Mouse (Mus musculus): ENCODE results near the gene Gprin1. TPM values are rescaled to one million over a fixed set of nuclear protein-coding genes. Genes with fewer than 3 reads are reported as not detected.
A peak's percentile ranks its signal among the peaks of the same experiment; 100 is the strongest.

Gprin1 gene
- polyA plus RNA-seq, 2 experiments from 2014 or later, result not detected

- no peak for ATAC-seq
Measured at GRCm38 (mm10) chr13:54759496-54759895, 9.8 kb upstream of the Gprin1 start.

- ATAC-seq, result no peak
Measured at GRCm38 (mm10) chr13:54758756-54759470, 9.2 kb upstream of the Gprin1 start.

- peak; percentile 60 for ATAC-seq
Measured at GRCm38 (mm10) chr13:54758045-54758755, 8.5 kb upstream of the Gprin1 start.

- ATAC-seq, result no peak
Measured at GRCm38 (mm10) chr13:54757093-54757830, 7.6 kb upstream of the Gprin1 start.

DNA sequence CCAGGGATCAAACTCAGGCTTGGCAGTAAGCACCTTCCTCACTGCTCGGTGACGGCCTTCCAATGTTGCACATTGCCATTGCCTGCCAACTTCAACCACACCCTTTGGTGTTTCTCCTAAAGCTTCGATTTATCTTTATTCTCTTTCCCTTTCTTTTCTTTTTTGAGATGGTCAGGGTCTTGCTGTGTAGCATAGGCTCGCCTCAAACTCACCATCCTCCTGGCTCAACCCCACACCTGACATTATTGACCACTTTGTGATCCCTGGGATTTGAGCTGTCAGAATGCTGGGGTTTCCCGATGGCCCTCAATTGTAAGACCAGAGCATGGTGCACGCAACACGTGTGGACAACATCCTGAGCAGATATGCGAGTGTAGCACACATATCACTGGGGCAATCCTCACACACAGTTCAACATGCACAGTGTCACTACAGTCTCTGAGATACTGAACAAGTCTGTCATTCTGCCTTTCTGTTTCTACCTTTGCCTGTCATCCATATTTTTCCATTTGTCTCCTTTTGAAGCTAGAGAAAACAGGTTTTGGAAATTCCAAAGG lies 6.6 kb upstream of the Gprin1 start:
- no peak for ATAC-seq

- no peak for ATAC-seq
Measured at GRCm38 (mm10) chr13:54755201-54755830, 5.6 kb upstream of the Gprin1 start.

GRCm38 (mm10) chr13:54754169-54755080 lies 4.8 kb upstream of the Gprin1 start:
- no peak for ATAC-seq

GRCm38 (mm10) chr13:54753733-54754132 lies 4.1 kb upstream of the Gprin1 start:
- ATAC-seq, result no peak

DNA sequence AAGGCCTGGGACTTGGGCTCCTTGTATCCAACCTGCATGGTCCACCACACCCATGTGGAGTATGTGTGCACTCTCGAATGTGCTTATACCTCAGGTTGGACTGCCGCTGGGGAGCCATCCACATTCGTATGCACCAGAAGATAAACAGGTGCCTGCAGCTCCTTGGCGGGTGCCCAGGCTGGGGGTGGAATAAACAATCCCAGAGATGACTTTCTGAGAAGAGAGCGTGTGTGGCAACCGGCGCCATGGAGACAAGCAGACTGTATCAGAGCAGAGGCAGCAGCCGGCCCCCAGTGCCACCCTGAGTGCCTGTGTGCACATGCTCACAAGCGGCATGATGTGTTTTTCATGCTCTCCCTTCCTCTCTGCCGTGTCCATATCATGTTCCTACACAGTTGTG lies 3.0 kb upstream of the Gprin1 start:
- ATAC-seq, result no peak

GRCm38 (mm10) chr13:54750699-54751098 lies 1.0 kb upstream of the Gprin1 start:
- no peak for ATAC-seq

GRCm38 (mm10) chr13:54749061-54749863 lies 412 bp downstream of the Gprin1 start:
- no peak for ATAC-seq

GRCm38 (mm10) chr13:54748721-54749060 lies 983 bp downstream of the Gprin1 start:
- ATAC-seq, result no peak

- no peak for ATAC-seq
Measured at GRCm38 (mm10) chr13:54748190-54748589, 1.5 kb downstream of the Gprin1 start.

DNA sequence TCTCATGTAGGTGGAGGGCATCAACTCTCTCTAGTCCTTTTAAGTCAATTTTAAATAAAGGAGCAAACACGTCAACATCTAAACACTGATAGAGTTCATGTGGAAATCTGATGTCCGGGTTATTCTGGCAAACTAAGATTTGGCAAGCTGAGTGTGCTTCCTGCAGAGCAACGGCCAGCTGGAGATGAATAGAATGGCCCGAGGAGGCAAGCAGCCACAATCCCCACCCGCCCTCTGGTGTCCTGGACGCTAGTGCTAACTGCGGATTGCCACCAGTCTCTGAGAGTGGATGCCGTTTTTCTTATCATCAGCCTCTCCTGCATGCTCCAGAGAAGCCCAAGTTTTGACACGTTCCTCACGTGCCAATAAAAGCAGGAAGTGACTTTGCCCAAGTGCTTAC lies 2.8 kb downstream of the Gprin1 start:
- no peak for ATAC-seq

DNA sequence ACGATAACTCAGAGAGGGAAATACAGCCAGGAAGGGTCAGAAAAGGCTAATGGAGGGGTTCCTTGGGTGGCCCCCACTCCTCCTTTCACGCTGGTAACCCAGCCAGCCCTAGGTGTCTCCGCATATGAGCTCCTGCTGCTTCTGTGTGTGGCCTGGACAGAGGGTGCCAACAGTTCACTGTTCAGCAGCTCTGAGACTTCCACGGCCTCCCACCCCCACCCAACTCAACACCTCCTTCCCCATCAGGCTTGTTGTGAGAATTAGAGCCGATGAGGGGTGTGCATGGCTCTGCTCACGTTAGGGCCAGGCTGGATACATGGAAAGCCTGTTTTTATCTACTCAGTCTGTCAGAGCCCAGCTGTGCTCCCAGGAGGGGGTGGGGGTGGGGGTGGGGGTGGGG lies 3.6 kb downstream of the Gprin1 start:
- no peak for ATAC-seq

DNA sequence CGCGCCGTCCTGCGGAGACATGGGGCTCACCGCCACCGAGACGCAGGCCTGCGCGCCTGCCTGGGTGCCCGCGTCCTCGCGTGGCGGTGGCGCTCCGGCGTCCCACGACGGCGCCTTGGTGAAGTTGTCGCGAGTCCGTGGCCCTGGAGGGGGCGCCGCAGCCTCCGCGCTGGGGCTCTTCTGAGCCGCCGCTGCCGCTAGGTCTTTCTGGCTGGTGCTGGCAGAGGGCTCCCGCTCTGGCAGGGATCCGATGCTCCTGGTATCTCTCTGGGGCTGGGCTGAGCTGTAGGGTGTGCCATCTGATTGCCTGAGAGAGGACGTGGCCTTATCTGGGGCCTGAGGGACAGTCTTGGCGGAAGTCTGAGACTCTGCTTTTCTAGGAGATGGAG lies 11.5 kb downstream of the Gprin1 start:
- ATAC-seq, result no peak

DNA sequence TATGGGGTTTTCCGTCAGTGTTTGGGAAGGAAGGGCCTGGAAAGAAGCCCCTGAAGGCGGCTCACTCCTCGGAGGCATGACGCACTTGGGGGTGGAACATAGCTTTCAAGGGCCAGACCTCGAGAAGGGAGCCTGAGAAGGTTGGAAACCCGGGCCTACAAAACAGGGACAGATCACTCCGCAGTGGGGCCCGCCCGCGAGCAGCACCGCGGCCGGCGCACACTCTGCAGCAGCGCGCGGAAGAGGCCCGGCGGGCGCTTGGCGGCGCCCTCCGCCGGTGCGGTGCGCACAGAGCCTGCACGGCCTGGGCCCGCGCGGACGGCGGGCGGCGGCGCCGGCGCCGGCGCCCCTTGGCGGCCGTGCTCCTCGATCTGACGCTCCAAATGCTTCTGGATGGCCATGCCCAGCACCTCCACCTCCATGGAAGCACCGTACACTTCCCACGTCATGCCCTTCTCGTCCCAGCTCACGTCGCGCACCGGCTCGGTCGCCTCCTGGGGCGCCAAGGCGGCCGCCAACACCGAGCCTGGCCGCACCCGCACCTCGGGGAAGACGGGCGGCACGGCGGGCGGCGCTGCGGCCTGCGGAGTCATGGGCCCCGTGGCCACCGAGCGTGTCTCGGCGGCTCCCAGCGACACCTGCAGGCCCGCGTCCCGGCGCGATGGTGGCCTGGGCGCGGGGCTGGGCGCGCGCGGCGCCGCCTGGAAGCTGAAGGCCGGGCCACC lies 12.0 kb downstream of the Gprin1 start:
- ATAC-seq, result no peak

- no peak for ATAC-seq
Measured at GRCm38 (mm10) chr13:54736931-54737330, 12.7 kb downstream of the Gprin1 start.

DNA sequence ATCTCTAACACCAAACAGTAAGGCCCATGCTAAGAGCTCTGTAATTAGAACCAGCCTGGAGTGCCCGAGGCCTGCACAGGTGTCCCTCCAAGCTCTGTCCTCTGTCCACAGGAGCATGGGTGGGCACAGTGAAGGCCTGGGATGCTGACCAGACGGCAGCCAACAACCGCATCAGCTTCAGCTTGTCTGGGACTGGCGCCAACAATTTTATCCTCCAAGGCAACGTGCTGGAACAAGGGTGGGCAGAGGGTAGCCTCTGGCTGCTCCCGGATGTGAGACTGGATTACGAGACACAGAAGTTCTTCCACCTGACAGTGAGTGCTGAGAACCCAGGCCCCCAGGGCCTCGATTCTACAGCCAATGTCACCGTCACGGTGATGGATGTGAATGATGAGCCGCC lies 23.5 kb downstream of the Gprin1 start:
- ATAC-seq, result no peak

DNA sequence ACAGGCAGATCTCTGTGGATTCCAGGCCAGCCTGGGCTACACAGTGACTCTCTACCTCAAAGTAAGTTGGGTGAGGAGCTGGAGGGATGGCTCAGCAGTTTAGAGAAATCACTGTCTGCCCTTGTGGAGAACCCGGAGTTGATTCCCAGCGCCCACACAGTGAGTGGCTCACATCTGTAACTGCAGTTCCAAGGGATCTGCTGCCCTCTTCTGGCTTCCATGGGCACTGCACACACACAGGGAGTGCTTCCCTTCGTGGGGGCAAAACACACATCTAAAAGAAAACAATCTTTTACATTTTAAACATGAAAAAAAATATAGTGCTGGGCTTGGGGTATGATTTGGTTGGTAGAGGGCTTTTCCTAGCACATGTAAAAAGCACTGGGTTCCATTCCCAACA lies 26.5 kb downstream of the Gprin1 start:
- ATAC-seq, result no peak

All from CD4-positive, CD25-positive, alpha-beta regulatory T cell, adult 4 months (primary cell).